Mouse (Mus musculus) myocyte (in vitro differentiated cells): Measurements from ENCODE around the gene Wnt3.

Source experiments
- MYOD1 ChIP-seq, 3 experiments: IDR thresholded peaks; one replicate each; pipeline ENCODE4 v1.6.1; 2011; ENCODE audit warnings: control low read depth in 2 of 3, low read depth in 2 of 3, mild to moderate bottlenecking in 2 of 3, moderate library complexity in 1 of 3; ENCODE audit not compliant: insufficient read length in 2 of 3, control insufficient read depth in 1 of 3
- POLR2A ChIP-seq: IDR thresholded peaks from one replicate; pipeline ENCODE4 v1.6.1; 2011; ENCODE audit warnings: low read depth, mild to moderate bottlenecking, control low read depth, moderate library complexity; ENCODE audit not compliant: insufficient read length
- REST ChIP-seq: IDR thresholded peaks from one replicate; pipeline ENCODE4 v1.6.1; 2011; ENCODE audit warnings: mild to moderate bottlenecking, control low read depth, moderate library complexity; ENCODE audit not compliant: insufficient read depth, insufficient read length
- TCF12 ChIP-seq: IDR thresholded peaks from one replicate; pipeline ENCODE4 v1.6.1; 2011; ENCODE audit warnings: mild to moderate bottlenecking, control low read depth; ENCODE audit not compliant: poor library complexity, insufficient read depth, severe bottlenecking
- TCF3 ChIP-seq: IDR thresholded peaks from one replicate; pipeline ENCODE4 v1.6.1; 2011; ENCODE audit warnings: low read depth, control low read depth; ENCODE audit not compliant: insufficient read length
- USF1 ChIP-seq: IDR thresholded peaks from one replicate; pipeline ENCODE4 v1.6.1; 2011; ENCODE audit warnings: low read depth, mild to moderate bottlenecking, control low read depth, moderate library complexity

DNA sequence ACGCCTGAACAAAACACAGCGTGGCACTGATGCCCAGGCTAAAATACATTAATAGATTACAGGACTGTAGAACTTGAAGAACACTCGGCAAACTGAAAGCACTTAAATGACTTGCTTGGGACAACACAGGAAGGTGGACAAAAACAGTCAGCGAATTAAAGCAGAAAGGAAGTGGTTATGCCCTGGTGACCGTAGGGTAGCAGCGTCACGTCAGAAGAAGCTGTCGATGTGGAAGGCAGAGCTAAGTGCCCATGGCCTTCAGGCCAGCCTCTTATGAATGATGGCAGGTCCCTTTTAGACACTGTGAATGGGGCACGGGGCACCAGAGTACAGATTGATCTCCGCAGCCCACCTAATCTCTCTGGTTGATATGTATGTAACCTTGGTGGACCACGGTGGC, 74.3 kb downstream of the Wnt3 start:
- TF ChIP-seq MYOD1 (IDR thresholded peaks at IDR 0.05; ENCODE audit: control insufficient read depth in 1 of 3, insufficient read length in 2 of 3, low read depth in 2 of 3) (no peak), USF1 (no peak), POLR2A (no peak), TCF3 (no peak), TCF12 (no peak), REST (no peak)
